Mouse (Mus musculus): ENCODE data around the gene 9930104L06Rik. TPM values are rescaled to one million over a fixed set of nuclear protein-coding genes. Genes with fewer than 3 reads are reported as not detected.

The 9930104L06Rik gene
- polyA plus RNA-seq (2014; fragmentation: Nextera tagmentation; extraction: Ambion mirVana): 5.0 and 6.0 TPM in 2 replicates

GRCm38 (mm10) chr4:124936613-124937471 lies at the start of gene 9930104L06Rik:
9930104L06Rik (plus strand) TSS chr4:124937048.
- Histone ChIP-seq H3K9ac (replicated peaks; ENCODE audit: low read depth, low read length) (peak within 1 kb of the TSS; percentile 69), H3K27me3 (ENCODE audit: control insufficient read depth, insufficient read depth, low read length) (no peaks in the 10 kb centered on the region), H3K4me2 (replicated peaks; ENCODE audit: low read depth, low read length) (peak within 1 kb of the TSS; percentile 75), H3K36me3 (ENCODE audit: control insufficient read depth, insufficient read depth, low read length) (peaks cover 20% of the 10 kb centered on the region), H3K4me1 (ENCODE audit: control insufficient read depth, insufficient read depth, low read length) (peaks cover 14% of the 10 kb centered on the region), H3K27ac (ENCODE audit: low read length) (peak within 1 kb of the TSS; percentile 44; the same call in 1 of the 2 replicates), H3K9me3 (ENCODE audit: control insufficient read depth, low read depth, low read length) (no peaks in the 10 kb centered on the region), H3K4me3 (ENCODE audit: low read depth, low read length) (peak within 1 kb of the TSS; percentile 91)
- peak; percentile 99 for ATAC-seq (ENCODE audit: insufficient number of reproducible peaks, insufficient read depth, low FRiP score, low read depth)
- WGBS: under 1% methylated on average over 52 of the region's 52 CpGs

- H3K27ac ChIP-seq (ENCODE audit: low read length): no peak overlapping the region
- no peaks in the 10 kb centered on the region for H3K36me3 ChIP-seq (ENCODE audit: control insufficient read depth, insufficient read depth, low read length)
- no peaks in the 10 kb centered on the region for H3K4me1 ChIP-seq (ENCODE audit: control insufficient read depth, insufficient read depth, low read length)
- H3K9ac ChIP-seq (replicated peaks; ENCODE audit: low read depth, low read length): no peak overlapping the region
- H3K27me3 ChIP-seq (ENCODE audit: control insufficient read depth, insufficient read depth, low read length): peaks cover 23% of the 10 kb centered on the region
- WGBS: 68% methylated on average over 7 of the region's 7 CpGs
- no peak for ATAC-seq (ENCODE audit: insufficient number of reproducible peaks, insufficient read depth, low FRiP score, low read depth)
- no peaks in the 10 kb centered on the region for H3K9me3 ChIP-seq (ENCODE audit: control insufficient read depth, low read depth, low read length)
- H3K4me2 ChIP-seq (replicated peaks; ENCODE audit: low read depth, low read length): no peak overlapping the region
- no peak overlapping the region for H3K4me3 ChIP-seq (ENCODE audit: low read depth, low read length)
Measured at GRCm38 (mm10) chr4:124888702-124889101, 48.1 kb upstream of the 9930104L06Rik start.

- Histone ChIP-seq H3K4me3 (ENCODE audit: low read depth, low read length) (no peak overlapping the region), H3K9ac (replicated peaks; ENCODE audit: low read depth, low read length) (no peak overlapping the region), H3K4me2 (replicated peaks; ENCODE audit: low read depth, low read length) (no peak overlapping the region), H3K36me3 (ENCODE audit: control insufficient read depth, insufficient read depth, low read length) (no peaks in the 10 kb centered on the region), H3K9me3 (ENCODE audit: control insufficient read depth, low read depth, low read length) (no peaks in the 10 kb centered on the region), H3K27ac (ENCODE audit: low read length) (no peak overlapping the region), H3K27me3 (ENCODE audit: control insufficient read depth, insufficient read depth, low read length) (peaks cover 32% of the 10 kb centered on the region), H3K4me1 (ENCODE audit: control insufficient read depth, insufficient read depth, low read length) (no peaks in the 10 kb centered on the region)
- ATAC-seq (ENCODE audit: insufficient number of reproducible peaks, insufficient read depth, low FRiP score, low read depth): no peak
- WGBS: 82% methylated on average over 2 of the region's 2 CpGs
Measured at GRCm38 (mm10) chr4:124889935-124890334, 46.9 kb upstream of the 9930104L06Rik start.

GRCm38 (mm10) chr4:124890831-124891230 lies 46.0 kb upstream of the 9930104L06Rik start:
- Histone ChIP-seq H3K36me3 (ENCODE audit: control insufficient read depth, insufficient read depth, low read length) (no peaks in the 10 kb centered on the region), H3K9me3 (ENCODE audit: control insufficient read depth, low read depth, low read length) (no peaks in the 10 kb centered on the region), H3K27ac (ENCODE audit: low read length) (no peak overlapping the region), H3K4me1 (ENCODE audit: control insufficient read depth, insufficient read depth, low read length) (no peaks in the 10 kb centered on the region), H3K27me3 (ENCODE audit: control insufficient read depth, insufficient read depth, low read length) (peaks cover 36% of the 10 kb centered on the region), H3K9ac (replicated peaks; ENCODE audit: low read depth, low read length) (no peak overlapping the region), H3K4me2 (replicated peaks; ENCODE audit: low read depth, low read length) (no peak overlapping the region), H3K4me3 (ENCODE audit: low read depth, low read length) (no peak overlapping the region)
- WGBS: 78% methylated on average over 5 of the region's 5 CpGs
- no peak for ATAC-seq (ENCODE audit: insufficient number of reproducible peaks, insufficient read depth, low FRiP score, low read depth)

GRCm38 (mm10) chr4:124893769-124894168 lies 43.1 kb upstream of the 9930104L06Rik start:
- H3K9me3 ChIP-seq (ENCODE audit: control insufficient read depth, low read depth, low read length): no peaks in the 10 kb centered on the region

GRCm38 (mm10) chr4:124894508-124895428 lies 42.1 kb upstream of the 9930104L06Rik start:
- 2% methylated on average over 81 of the region's 83 CpGs for WGBS
- Histone ChIP-seq H3K9me3 (ENCODE audit: control insufficient read depth, low read depth, low read length) (no peaks in the 10 kb centered on the region), H3K27me3 (ENCODE audit: control insufficient read depth, insufficient read depth, low read length) (peaks cover 41% of the 10 kb centered on the region), H3K27ac (ENCODE audit: low read length) (no peak overlapping the region), H3K4me3 (ENCODE audit: low read depth, low read length) (peak overlapping the region; percentile 25), H3K36me3 (ENCODE audit: control insufficient read depth, insufficient read depth, low read length) (no peaks in the 10 kb centered on the region), H3K4me2 (replicated peaks; ENCODE audit: low read depth, low read length) (peak overlapping the region; percentile 55), H3K4me1 (ENCODE audit: control insufficient read depth, insufficient read depth, low read length) (no peaks in the 10 kb centered on the region), H3K9ac (replicated peaks; ENCODE audit: low read depth, low read length) (no peak overlapping the region)
- no peak for ATAC-seq (ENCODE audit: insufficient number of reproducible peaks, insufficient read depth, low FRiP score, low read depth)

More at GRCm38 (mm10) chr4:124893769-124894168, 43.1 kb upstream of the 9930104L06Rik start:
- Histone ChIP-seq H3K27me3 (ENCODE audit: control insufficient read depth, insufficient read depth, low read length) (peaks cover 41% of the 10 kb centered on the region), H3K4me2 (replicated peaks; ENCODE audit: low read depth, low read length) (no peak overlapping the region), H3K9ac (replicated peaks; ENCODE audit: low read depth, low read length) (no peak overlapping the region), H3K36me3 (ENCODE audit: control insufficient read depth, insufficient read depth, low read length) (no peaks in the 10 kb centered on the region), H3K4me1 (ENCODE audit: control insufficient read depth, insufficient read depth, low read length) (no peaks in the 10 kb centered on the region), H3K27ac (ENCODE audit: low read length) (no peak overlapping the region), H3K4me3 (ENCODE audit: low read depth, low read length) (no peak overlapping the region)
- ATAC-seq (ENCODE audit: insufficient number of reproducible peaks, insufficient read depth, low FRiP score, low read depth): no peak
- WGBS: 36% methylated on average over 6 of the region's 6 CpGs

GRCm38 (mm10) chr4:124898428-124898827 lies 38.4 kb upstream of the 9930104L06Rik start:
- Histone ChIP-seq H3K9me3 (ENCODE audit: control insufficient read depth, low read depth, low read length) (no peaks in the 10 kb centered on the region), H3K4me3 (ENCODE audit: low read depth, low read length) (no peak overlapping the region), H3K36me3 (ENCODE audit: control insufficient read depth, insufficient read depth, low read length) (no peaks in the 10 kb centered on the region), H3K4me1 (ENCODE audit: control insufficient read depth, insufficient read depth, low read length) (no peaks in the 10 kb centered on the region), H3K27ac (ENCODE audit: low read length) (no peak overlapping the region), H3K4me2 (replicated peaks; ENCODE audit: low read depth, low read length) (no peak overlapping the region), H3K27me3 (ENCODE audit: control insufficient read depth, insufficient read depth, low read length) (peaks cover 32% of the 10 kb centered on the region), H3K9ac (replicated peaks; ENCODE audit: low read depth, low read length) (no peak overlapping the region)
- no peak for ATAC-seq (ENCODE audit: insufficient number of reproducible peaks, insufficient read depth, low FRiP score, low read depth)
- WGBS: 58% methylated on average over 10 of the region's 10 CpGs

GRCm38 (mm10) chr4:124899906-124900305 lies 36.9 kb upstream of the 9930104L06Rik start:
- 46% methylated on average over 5 of the region's 5 CpGs for WGBS
- no peak overlapping the region for H3K4me2 ChIP-seq (replicated peaks; ENCODE audit: low read depth, low read length)
- no peak overlapping the region for H3K27ac ChIP-seq (ENCODE audit: low read length)
- H3K9me3 ChIP-seq (ENCODE audit: control insufficient read depth, low read depth, low read length): no peaks in the 10 kb centered on the region
- no peak for ATAC-seq (ENCODE audit: insufficient number of reproducible peaks, insufficient read depth, low FRiP score, low read depth)
- H3K36me3 ChIP-seq (ENCODE audit: control insufficient read depth, insufficient read depth, low read length): no peaks in the 10 kb centered on the region
- no peak overlapping the region for H3K4me3 ChIP-seq (ENCODE audit: low read depth, low read length)
- no peaks in the 10 kb centered on the region for H3K4me1 ChIP-seq (ENCODE audit: control insufficient read depth, insufficient read depth, low read length)
- H3K27me3 ChIP-seq (ENCODE audit: control insufficient read depth, insufficient read depth, low read length): peaks cover 17% of the 10 kb centered on the region
- no peak overlapping the region for H3K9ac ChIP-seq (replicated peaks; ENCODE audit: low read depth, low read length)

Data from stomach, embryonic 14.5 days (tissue).